Mouse (Mus musculus): ENCODE results near the gene Gm17545. TPM values are rescaled to one million over a fixed set of nuclear protein-coding genes. Genes with fewer than 3 reads are reported as not detected.
"Not testable (repeated sequence)": the region's sequence is repeated elsewhere in the genome, so short reads cannot be mapped to it uniquely, and the experiment has no call there.

Gene Gm17545
- not detected for total RNA-seq (2022)

- not testable (repeated sequence) for DNase-seq (ENCODE audit: low spot score in 2 of 2)
Observed at GRCm38 (mm10) chr9:22453990-22454389, at the start of gene Gm17545. Gene Gm17545 (plus strand): TSS chr9:22454290.

- DNase-seq (ENCODE audit: low spot score in 2 of 2): no peak
Observed at GRCm38 (mm10) chr9:22405414-22405813, 48.7 kb upstream of the Gm17545 start.

GRCm38 (mm10) chr9:22407633-22408032, 46.5 kb upstream of the Gm17545 start:
- DNase-seq (ENCODE audit: low spot score in 2 of 2): not testable (repeated sequence)

GRCm38 (mm10) chr9:22408344-22408743, 45.7 kb upstream of the Gm17545 start:
- DNase-seq (ENCODE audit: low spot score in 2 of 2): not testable (repeated sequence)

- no peak for DNase-seq (ENCODE audit: low spot score in 2 of 2)
Observed at GRCm38 (mm10) chr9:22409501-22409900, 44.6 kb upstream of the Gm17545 start.

GRCm38 (mm10) chr9:22411002-22411857, 42.9 kb upstream of the Gm17545 start, which contains the start of gene 9530077C05Rik:
Gene 9530077C05Rik (plus strand): TSS chr9:22411513.
- DNase-seq (ENCODE audit: low spot score in 2 of 2): peak; percentile 97

DNA sequence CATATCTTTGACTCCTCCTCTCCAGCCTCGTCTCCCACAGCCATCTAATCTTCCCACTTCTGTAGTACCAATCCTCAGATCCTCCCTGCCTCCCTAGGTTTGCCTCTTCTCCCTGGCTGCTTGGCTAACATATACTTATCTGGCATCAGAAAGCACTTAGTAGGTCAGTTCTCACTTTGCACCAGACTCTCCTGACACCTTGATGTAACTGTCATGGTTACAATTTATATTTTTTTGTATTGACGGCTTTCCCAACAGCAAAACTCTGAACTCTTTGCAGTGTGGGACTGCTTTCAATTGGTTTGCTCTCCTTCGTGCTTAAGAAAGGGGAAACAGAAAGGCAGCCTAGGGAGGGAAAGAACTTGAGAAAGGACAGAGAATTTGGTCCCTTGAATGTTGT, 37.9 kb upstream of the Gm17545 start:
- DNase-seq (ENCODE audit: low spot score in 2 of 2): no peak

GRCm38 (mm10) chr9:22417547-22417946, 36.5 kb upstream of the Gm17545 start:
- no peak for DNase-seq (ENCODE audit: low spot score in 2 of 2)

GRCm38 (mm10) chr9:22419877-22420276, 34.2 kb upstream of the Gm17545 start:
- no peak for DNase-seq (ENCODE audit: low spot score in 2 of 2)

DNA sequence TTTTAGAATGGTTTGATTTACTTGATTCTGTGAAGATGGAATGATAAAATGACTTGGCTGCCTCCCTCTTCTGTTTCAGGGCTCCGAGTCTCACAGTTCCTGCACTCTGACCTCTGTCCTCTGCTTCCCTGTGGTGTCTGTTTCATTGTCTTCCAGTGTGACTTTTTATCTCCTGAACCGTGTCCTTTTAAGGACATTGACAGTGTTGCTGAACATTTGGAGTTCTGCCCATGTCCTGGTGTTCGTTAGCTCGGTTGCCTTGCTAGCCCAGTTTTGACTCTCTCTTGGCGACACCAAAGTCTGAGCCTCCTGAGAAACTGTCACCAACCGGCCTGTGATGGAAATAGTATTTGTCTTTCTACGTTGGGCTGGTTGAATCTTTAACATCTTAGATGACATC, 33.6 kb upstream of the Gm17545 start:
- no peak for DNase-seq (ENCODE audit: low spot score in 2 of 2)

- no peak for DNase-seq (ENCODE audit: low spot score in 2 of 2)
Observed at GRCm38 (mm10) chr9:22422559-22422958, 31.5 kb upstream of the Gm17545 start.

DNA sequence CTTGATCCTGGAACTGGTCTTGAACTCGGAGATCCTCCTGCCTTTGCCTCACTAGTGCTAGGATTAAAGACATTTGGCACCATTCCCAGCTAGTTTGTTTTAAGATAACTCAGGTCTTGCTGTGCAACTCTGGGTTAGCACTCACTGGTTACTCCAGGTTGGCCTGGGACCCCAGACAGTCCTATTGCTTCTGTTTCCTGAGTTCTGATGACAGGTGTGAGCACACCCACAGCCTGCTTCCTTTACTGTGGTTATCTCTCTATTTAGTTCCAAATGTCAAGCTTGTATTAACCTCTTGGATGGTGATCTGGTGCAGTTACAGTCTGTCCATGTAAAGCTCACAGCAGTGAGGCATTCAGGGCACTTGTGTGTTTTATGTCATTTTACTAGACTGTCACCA, 30.6 kb upstream of the Gm17545 start:
- no peak for DNase-seq (ENCODE audit: low spot score in 2 of 2)

DNA sequence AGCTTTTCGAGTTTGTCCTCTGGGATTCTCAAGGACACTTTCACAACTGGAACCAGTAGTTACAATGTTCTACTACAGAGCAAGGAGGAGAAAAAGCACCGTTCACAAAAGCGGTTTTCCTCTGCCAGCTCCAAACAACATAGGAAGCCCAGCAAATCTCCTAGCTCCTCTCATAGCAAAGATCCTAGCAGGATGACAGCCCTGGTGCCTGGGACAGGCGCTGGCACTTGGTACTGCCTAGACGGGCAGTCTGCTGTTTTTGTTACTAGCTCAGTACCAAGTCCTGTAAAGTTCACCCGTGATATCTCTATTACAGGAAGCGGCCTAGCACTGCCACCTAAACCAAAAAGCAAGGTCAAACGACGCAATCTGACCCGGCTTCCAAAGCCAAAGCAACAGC, 29.9 kb upstream of the Gm17545 start:
- no peak for DNase-seq (ENCODE audit: low spot score in 2 of 2)

DNA sequence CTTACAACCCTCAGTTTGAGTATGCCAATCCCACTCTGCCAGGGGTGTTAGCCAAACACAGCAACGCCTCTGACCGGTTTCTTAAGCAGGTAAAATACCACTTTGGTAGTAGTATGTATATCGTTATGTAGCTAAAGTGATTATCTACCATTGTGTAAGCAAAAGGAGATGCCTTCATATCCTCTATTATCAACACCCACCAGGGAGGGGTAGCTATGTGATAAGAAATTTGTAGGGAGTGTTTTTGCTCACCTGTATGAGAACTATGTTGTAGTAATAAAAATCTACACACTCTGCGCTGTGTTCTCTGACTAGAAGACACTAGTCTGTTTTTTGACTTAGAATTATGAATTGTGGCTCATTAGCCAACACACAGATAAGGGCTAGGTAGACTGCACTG, 29.4 kb upstream of the Gm17545 start:
- DNase-seq (ENCODE audit: low spot score in 2 of 2): no peak

DNA sequence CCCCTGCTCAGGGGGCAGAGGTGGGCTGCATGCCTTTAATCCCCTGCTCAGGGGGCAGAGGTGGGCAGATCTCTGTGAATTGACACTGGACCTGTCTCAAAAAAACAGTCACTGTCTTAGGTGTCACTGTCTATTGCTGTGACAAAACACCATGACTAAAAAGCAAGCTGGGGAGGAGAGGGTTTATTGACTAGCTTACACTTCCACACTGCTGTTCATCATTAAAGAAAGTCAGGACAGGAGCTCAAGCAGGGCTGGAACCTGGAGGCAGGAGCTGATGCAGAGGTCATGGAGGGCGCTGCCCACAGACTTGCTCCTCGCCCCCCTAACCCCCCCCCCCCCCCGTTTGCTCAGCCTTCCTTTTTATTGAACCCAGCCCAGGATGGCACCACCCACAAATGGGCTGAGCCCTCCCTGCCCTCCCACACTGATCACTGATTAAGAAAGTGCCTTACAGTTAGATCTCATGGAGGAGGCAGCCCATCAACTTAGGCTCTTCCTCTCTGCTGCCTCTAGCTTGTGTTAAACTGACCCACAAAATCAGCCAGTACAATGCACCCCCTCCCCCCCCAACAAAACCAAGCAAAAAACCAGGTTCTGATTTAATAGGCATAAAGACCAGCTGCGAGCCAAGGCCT, 25.9 kb upstream of the Gm17545 start:
- DNase-seq (ENCODE audit: low spot score in 2 of 2): no peak

DNA sequence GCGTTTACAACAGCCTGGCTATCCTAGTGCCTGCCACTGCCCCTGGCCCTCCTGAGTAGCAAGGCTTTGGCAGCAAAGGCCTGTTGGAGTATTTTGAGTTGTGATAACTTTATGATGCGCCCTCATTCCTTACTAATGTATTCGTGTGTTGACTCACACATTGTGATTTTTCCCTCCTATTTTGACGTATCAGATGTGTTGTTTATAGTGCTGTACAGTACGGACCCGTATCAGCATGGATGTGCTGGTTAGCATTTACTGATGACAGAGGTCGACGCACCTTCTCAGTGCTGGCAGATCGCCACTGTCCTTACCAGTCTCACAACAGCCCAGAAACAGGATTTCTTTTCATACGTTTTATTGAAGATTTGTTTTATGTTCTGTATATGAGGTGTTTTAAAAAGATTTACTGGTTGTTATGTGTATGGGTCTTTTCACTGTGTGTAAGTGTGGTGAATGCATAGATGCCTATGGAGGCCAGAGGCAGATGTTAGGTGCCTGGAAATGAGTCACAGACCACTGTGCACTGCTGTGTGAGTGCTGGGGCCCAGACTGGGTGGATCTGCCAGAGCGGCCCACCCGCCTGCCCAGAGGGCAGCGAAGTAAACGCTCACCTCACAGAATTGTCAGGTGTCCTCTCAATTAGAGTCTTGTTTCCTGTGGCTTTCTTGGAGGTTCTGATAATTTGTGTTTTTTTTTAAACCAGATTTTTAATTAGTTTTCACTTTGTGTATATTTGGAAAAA, 25.3 kb upstream of the Gm17545 start:
- DNase-seq (ENCODE audit: low spot score in 2 of 2): no peak

DNA sequence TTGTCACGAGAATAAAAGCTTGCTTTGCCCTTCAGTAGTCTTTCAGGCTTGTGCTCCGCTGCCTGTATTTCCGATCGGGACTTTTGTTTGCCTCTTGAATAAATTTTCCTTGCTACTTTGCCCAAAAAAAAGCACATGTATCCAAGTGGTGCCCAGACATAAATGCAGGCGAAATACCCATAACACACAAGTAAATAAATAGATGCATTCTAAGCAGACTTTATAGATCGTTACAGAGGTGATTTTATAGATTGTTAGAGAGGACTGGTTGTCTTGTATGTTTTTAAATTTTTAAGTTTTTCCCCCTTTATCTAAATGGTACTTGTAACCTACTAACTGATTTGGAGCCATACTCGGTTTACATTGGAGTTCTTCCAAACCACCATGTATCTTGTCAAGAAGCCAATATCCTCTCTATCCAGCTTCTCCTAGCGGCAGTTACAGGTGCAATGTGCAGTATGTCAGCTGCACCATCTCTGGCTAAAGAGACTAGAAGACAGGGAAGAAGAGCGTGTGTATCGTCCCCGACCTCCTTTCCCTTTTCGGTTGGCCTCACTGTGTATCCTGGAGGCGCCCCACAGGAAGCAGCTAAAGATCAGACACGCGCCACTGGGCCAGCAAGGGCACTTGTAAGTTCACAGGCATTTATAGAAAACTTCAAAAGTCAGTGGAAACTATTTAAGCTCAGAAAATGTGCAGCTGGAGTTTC, 24.4 kb upstream of the Gm17545 start:
- DNase-seq (ENCODE audit: low spot score in 2 of 2): no peak

- no peak for DNase-seq (ENCODE audit: low spot score in 2 of 2)
Observed at GRCm38 (mm10) chr9:22430315-22430840, 23.7 kb upstream of the Gm17545 start.

DNA sequence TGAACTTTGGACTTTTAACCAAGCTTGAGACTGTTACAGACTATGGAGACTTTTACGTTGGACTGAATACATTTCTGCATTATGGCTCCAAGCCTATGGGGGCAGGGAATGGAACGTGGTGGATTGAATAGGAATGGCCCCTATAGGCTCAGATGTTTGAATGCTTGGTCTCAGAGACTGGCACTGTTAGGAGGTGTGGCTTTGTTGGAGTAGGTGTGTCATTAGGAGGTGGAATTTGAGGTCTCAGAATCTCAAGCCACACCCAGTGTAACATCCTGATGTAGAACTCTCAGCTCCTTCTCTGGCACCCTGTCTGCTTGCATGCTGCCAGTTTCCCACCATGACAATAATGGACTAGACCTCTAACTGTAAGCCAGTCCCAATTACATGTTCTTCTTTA, 20.9 kb upstream of the Gm17545 start:
- DNase-seq (ENCODE audit: low spot score in 2 of 2): no peak

- DNase-seq (ENCODE audit: low spot score in 2 of 2): no peak
Observed at GRCm38 (mm10) chr9:22434101-22434500, 20.0 kb upstream of the Gm17545 start.

DNA sequence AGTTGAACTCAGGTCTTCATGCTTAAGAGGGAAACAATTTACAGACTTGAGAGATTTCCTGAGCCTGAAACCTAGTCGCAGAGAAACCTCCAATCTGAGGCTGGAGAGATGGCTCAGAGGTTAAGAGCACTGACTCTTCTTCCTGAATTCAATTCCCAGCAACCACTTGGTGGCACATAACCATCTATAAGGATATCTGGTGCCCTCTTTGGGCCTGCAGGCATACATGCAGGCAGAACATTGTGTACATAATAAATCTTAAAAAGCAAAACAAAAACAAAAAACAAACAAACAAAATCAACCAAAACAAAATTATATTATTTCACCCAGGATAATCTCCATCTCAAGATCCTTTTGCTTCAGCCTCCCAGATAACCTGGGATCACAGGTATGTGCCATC, 15.3 kb upstream of the Gm17545 start:
- no peak for DNase-seq (ENCODE audit: low spot score in 2 of 2)
